Mouse (Mus musculus) urinary bladder, postnatal 10 days (tissue): ENCODE data around the gene Prmt2.

Experiments used
- DNase-seq: peaks from one replicate; pipeline ENCODE4 v3.0.0; 2022; ENCODE audit warnings: low spot score

Prmt2 gene

DNA sequence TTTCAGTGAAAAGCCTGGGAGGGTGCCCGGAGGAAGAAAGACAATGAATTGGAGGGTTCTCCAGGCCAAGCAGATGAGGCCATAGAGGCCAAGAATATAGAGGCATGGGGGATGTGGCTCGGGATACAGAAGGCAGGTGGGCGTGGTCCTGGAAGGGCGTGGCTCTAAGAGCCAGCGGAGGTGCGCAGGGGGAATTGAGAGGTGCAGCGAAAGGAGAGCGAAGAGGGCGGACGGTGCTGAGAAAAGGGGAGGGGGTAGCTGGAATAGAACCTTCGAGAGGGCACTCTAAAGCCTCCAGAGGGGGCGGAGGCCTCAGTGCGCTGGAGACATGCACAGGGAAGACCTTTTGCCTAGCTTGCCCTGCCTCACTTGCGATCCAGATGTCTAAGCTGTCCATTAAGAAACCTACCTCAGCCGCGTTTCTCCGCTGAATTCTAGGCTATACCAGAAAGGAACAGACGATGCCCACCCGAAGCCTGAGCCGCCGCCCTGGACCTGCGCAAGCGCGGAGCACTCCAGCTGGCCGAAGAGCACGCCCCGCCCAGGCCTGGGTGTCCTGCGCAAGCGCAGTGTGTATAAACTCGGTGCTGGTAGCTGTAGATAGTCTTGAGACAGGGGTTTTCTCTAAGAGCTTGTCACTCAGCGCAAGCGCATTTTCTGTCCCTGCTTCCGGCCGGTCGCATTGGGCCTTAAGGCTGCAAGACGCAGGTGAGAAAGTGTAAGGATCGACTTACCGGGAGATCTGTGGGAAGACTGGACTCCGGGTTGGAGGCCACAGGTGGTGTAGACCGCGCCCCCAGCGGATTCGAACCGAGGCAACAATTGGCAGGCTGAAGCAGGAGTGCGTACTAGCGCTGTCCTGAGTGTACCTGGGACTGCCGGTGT lies at the start of gene Prmt2:
Gene Prmt2, minus strand, starts transcription at position 525 of the 885 bp plus-strand sequence.
- DNase-seq = peak; percentile 59

DNA sequence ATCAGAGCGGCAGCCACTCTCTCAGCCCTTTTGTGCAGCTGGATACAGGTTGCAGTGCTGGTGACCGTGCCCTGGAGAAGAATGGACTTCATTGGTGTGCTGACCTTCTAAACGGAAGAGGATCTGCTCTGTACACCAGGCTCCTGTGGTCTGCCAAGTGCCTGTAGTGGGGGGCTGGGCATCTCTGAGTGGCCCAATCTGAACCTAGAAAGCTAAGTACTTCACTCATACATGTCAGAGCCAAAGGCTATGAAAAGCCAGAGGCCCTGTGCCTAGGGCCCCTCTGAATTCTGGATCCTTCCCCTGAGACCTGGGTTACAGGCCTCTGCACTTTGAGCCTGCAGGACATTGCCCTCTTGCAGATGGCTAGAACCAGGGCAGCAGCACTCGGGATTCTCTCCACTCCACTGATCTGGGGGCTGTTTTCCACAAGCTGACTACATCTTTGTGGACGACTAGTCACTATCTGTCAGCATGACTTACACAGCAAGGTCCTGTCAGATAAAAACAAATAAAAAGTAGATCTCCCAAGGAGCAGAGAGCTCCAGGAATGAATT lies 41.0 kb upstream of the Prmt2 start:
- no peak for DNase-seq

DNA sequence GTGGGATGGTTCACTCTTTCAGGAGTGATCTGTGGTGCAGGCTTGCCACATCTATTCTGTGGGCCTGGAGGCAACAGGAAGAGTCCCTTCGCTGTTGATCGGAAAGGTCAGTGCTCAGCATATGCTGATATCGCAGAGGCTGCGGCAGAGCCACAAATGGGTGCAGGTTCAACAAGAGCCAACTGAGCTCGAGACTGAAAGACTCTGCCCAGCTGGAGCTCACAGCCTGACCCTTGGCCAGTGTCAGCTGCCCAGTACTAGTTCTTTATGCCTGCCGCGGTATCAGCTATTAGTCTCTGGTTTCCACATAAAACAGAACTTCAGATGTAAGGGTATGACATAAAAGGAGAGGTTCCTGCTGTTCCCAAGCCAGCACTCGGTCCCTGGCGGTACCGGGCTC lies 37.6 kb upstream of the Prmt2 start:
- no peak for DNase-seq

DNA sequence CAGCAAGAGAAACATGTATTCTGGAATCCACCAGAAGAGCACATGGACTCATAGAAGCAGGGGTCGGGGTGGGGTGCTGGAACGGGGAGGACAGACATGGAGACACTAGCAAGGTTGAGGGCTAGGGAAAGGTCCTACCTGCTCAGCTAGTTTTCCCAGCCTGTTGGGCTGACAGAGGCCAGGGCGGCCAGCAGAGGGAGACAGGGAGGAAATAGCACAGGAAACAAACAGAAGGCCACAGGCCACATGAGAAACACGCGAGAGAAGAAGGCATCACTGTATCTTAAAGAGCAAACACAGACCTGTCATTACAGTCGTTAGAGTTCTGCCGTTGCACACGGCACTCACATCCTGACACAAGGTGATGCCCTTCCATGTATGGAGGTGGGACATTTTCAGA lies 33.6 kb upstream of the Prmt2 start:
- DNase-seq = no peak

DNA sequence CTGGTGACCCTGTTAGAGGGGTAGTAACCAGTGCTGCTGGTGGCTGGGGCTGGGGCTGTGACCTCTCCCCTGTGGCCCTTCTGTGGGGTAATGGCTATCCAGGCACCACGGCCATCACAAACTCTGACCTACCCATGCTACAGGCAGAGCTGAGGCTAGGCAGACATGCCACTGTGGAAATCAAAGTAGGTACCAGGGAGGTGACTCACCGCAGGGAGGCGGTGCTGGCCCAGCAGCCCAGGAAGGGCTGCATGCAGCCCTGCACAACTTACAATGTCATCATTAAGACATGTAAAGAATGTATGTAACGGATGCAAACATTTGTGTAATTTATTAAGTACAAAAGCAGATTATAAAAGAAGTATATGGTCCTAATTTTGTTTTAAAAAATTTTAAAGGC lies 24.8 kb upstream of the Prmt2 start:
- no peak for DNase-seq

DNA sequence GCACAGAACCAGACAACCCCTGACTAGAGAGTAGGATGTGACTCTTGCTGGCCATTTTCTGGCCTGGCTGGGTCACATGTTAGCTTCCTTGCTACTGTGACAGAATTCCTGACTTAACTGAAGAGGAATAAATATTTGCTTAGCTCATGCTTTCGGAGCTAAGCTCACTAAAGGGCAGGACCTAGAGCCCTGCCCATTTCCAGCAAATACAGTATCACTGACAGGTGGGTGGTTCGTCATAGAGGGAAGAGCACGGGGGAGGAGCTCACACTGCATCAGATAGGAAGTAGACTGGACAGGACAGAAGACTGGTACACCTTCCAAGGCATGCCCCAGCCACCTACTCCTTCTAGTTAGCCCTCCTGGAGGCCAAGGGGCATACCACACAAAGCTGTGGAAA lies 23.8 kb upstream of the Prmt2 start:
- no peak for DNase-seq

DNA sequence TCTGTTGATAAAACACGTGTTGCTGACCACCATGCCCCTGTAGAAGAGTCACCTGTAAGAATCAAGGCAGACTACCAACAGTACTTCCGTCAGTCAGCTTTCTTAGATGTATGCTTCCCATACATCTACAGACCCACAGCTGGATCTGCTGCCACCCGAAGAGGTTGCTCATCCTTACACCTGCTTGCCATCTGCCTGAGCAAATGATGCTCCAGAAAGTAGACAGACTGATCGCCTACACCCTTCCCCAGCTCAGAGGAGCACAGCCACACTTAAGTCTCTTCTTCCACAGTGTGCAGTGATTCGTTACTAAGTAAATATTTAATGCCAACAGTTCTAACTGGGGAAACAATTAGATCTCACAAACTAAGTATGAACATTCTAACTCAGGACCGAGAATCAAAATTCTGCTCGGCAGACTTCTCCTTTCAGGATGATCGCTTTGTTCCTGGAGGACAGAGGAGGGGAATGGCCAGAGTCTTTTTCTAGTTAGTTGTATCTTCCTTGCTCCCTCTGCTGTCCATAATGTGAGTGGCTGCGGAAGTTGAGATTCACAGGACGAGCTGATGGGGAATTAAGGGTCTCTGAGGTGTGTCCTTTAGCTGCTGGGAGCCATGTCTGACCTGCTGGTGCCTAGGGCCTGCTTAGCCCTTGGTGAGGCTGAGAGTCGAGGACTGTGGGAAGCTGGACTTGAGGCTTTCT lies 22.8 kb upstream of the Prmt2 start:
- no peak for DNase-seq

DNA sequence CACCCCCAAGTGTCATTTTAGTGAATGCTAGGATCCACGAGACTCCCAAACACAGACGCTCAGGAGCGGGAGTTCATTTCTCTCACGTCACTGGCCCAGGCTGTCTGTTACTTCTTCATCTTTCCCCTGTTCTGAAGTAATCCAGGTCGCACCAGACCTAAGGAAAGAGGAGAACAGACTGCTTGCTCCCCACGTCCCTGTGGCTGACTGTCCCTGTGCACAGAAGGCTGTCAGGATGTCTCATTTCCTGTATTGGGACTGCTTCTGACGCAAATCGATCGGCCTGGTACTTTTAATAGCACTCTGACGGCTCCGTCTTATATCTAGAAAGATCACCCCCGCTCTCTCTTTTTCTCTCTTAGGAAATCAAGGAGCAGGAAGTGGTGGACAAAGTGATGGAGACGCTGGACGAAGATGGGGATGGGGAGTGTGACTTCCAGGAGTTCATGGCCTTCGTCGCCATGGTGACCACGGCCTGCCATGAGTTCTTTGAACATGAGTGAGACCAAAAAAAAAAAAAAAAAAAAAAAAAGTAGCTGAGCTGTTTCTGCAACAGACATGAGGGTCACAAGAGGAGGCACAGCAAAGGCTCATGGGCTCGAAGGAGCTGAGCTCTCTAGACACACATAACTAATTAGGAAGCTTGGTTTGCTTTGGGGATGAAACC lies 22.0 kb upstream of the Prmt2 start:
- no peak for DNase-seq

DNA sequence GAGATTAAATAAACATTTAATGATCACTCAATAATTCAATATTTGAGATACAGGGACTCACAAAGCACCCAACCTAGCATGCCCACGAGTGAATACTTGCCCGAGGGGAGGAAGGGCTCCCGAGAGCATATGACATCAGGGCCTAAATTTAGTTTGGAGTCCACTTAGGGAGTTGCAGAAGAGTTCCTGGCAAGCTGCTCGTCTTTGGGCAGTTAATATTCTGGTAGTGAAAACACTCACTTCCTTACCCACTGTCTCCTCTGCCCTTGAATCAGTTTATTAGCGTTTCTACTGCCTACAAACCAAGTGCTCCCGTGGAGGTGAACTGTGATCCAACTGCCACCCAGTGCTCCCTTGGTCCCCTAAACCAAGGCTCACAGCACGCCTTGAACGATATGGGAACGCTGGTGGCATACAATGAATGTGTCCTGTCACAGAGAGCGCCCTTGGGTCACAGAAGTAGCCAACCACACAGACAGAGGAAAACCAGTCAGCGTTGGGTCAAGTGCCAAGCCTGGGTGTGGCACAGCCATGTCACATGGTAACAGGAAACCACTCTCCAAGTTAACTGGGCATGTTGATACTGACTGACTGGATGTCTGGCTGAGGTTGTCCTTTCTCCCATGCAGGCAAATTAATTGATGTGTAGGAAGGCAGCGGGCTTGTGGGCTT lies 20.2 kb upstream of the Prmt2 start:
- DNase-seq = no peak

DNA sequence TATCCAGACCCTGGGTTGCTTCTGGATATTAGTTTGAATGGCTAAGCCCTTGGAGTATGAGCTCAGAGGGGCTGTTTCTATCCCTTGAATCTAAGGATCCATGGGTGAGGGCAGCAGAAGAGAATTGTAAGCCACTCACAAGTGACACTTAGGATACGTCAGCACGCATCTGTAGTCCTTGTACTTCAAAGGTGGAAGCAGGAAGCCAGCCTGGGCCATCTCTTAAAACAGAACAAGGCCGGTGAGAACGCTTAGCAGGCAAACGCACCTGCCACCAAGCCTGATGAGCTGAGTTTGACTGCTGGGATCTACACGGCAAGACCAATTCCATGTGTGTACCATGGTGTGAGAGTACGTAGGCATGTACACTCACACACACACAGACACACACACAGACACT lies 19.6 kb upstream of the Prmt2 start:
- no peak for DNase-seq

DNA sequence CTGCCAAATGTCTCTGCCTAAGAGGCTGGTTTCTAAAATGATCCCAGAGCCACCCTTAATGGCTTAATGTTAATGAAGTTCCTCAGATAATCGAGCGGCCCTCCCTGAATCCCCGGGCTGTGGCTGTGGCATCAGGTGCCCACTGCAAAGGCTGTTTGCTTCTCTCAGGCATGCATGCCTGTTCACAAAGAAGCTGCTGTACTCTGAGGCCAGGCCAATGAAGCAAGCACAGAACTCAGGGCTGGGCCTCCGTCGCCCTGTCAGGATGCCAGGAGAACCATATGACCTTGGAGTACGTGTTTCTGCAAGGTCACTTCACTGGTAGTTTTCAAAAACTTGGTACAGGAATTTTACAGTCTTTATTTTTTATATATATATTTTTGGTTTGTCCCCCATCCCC lies 18.0 kb upstream of the Prmt2 start:
- no peak for DNase-seq

DNA sequence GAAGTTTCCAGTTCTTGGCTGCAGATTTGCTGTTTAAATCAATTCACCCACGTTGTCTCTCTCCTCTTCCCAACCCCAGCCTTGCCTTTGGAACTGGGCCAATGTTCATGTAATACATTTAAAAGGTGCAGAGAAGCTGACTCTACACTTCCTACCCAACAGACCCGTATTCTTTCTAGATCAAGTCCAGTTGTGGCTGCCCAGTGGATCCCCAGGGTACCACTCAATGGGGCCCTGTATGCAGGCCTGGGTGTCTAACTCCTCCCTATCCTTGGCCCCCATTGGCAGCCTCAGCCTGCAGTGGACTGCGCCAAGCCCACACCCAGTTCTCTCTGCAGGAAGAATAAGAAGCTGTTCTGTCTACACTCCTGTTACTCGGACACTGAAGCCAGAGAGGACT lies 15.9 kb upstream of the Prmt2 start, which contains the start of gene S100b:
Gene S100b, plus strand, starts transcription at position 318 of the 400 bp plus-strand sequence.
- no peak for DNase-seq

DNA sequence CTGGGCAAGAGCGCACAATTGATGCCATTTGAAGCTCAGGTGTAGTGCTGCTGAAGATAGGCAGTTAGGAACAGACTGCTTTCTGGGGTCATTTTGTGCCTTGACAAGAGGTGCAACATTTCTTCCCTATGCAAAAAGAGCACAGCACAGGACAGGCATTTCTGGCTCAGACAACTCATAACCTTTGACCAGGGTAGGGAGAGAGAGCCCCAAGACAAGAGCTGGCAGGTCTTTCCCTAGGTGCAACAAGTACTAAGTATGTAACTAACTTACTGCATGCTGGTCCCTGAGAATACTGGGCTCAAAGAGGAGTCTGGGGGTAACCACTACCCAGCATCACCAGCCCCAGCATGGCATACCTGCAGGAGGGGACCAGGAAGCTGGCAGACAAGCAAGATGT lies 15.4 kb upstream of the Prmt2 start:
- DNase-seq = no peak

DNA sequence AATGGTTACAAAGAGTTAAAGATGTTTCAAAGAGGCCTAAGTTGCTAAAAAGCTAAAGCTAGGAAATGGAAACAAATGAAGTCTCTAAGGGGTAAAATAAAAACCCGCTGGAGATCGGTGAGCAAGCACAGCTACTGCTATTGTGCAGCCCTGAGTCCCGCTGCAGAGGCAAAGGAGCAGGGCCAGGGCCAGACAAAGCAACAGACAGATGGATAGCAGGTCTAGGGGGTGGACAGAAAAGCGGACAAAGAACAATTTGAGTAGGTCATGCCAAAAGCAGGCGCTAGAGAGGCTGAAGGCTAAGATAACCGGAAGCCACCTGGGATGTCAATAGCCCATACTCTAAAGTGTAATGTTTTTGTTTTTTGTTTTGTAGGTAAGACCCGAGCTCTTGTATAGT lies 13.2 kb upstream of the Prmt2 start:
- no peak for DNase-seq

DNA sequence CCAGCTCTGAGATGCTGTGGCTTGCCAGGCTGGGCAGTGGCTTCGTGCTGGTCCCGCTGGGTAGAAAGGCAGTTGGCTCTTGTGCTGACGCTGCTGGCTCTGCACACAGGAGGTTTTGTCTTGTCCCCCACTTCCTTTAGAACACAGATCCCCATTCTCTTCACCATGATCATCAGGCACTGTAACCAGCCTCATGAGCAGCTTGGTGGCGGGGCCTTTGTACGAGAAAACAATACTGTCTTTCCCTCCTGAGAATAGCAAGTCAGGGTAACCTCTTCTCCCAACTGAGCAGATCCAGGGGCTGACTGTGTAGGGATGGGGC lies 10.9 kb upstream of the Prmt2 start:
- no peak for DNase-seq

DNA sequence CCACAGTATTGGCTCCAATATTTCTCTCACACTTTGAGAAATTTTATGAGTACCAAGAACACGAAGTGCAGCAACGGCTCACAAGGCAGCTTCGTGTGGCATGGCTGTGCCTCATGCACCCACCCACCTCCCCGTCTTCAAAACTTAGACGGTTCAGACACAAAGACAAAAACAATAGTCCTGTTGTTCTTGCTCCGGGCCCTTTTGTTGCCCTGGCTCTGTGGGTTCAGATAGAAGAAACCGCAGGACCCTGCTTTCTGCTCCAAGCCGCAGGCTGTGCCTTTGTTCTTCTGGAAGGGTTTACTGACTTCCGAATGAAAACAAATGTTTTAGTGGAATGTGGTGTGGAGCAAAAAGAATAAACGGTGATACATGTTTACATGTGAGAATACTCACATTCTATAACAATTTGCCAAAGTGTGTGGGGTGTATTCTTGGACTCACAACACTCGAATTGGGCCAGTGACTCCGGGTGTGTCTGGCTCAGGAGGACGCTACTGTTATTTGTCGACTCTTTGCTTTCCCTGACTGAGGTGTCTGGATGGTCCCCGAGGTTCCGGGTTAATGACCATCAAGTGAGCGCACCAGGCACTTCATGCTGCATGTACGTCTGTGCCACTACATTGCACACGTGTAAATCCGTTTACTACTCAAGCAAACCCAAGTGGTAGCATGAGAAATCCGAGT lies 10.4 kb upstream of the Prmt2 start:
- DNase-seq = no peak

DNA sequence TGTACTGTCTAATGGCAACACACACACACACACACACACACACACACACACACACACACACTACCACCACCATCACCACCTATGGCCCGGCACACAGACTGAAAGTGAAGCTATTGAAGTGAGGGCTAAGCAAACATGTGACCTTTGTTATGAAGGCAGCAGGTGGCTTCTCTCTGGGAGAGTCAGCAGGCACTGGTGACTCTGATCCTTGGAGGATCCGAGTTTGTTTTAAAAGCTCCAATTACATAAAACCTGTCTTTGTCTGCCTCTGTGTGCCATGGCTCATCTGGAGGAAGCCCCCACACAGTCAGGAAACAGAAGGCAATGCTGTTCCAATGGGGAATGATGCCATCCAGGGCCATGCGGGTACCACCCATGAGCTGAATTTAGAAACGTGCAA lies 8.9 kb upstream of the Prmt2 start:
- no peak for DNase-seq

DNA sequence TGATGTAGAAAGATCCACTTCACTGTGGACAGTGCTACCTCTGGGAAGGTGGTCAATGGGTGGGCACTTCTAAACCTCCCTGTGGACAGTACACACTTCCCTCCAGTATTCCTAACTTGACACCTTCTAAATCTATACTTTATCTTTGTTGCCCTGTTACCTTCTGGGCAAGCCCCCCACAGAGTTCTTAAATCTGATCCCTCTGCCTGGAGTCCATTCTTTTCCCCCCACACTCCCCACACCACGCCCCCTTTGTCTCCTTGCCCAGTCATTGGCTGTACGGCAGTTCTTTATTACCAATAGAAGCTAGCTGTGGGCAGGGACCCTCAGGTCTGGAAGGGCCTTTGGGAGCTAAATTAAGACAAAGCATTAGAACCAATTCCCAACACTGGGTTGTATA lies 7.4 kb upstream of the Prmt2 start:
- DNase-seq = no peak

DNA sequence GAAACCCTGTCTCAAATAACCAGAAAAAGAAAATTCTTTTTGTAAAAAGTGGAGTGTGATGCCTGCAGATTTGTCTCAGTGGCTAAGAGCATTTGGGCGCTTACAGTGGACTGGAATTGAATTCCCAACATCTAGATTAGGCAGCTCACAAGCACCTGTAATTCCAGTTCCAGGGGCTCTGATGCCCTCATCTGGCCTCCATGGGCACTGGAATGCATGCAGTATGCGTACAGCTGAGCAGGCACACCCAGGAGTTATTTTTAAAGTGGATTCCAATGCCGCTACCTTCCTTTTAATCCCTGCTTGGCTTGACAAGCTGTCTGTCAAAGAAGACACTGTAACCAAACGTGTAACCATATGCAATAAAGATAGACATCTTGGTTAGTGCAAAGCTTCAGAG lies 1.7 kb upstream of the Prmt2 start:
- DNase-seq = no peak

DNA sequence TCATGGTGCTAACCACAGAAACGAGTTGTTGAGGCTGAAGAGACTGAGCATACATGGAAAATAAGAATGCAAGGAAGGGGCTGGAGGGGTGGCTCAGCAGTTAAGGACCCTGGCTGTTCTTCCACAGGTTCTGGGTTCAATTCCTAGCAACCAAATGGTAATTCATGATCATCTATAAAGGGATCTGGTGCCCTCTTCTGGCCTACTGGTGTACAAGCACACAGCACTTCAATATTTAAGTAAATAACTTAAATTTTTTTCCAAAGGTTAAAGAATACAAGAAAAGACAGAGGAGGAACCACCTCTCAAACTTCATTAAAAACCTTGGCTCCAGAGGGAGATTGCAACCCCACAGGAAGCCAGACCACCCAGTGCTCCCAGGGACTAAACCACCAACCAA lies 8.0 kb downstream of the Prmt2 start:
- DNase-seq = no peak

DNA sequence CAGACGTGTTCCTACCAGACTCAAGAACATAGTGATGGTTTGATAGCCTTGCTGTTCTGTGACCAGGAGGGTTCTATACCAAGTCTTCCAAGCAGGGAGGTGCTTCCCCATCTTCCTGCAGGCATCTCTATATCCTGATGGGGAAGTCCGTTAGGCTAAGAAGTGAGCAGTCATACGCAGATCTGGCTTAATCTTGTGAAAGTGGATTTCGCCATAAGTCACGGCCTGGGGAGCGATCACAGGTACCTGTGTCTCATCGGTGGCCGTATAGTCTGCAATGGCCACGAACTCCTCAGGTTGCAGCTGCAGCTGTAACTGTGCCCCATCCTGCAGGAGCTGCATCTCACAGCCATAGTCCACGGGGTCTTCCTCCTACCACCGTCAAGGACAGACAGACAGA lies 11.7 kb downstream of the Prmt2 start:
- no peak for DNase-seq

DNA sequence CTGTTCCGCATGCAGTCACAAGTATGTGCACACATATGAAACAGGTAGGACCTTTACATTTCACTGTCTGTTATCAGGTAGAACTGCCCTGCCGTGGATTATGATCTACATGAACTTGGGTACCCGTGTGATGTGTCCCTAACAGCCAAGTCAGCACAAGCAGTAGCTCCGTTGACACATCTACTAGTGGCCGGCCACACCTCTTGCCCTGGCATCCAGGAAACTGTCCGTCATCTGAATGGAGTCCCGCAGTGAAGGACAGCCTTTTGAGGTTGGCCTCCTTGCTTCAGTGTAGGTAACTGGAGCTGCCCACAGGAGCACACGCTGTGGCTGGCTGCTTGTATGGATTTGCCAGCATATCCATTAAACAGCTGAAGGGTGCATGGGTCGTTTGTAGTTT lies 19.4 kb downstream of the Prmt2 start:
- no peak for DNase-seq
